Mouse (Mus musculus) kidney, adult 2 months (tissue): ENCODE data around the gene Timm50.

Experiments
- CTCF ChIP-seq: fragments of 200-500 bp; conservative IDR thresholded peaks from 2 replicates; pipeline ENCODE4 v1.5.1; 2011; ENCODE audit warnings: low read depth, mild to moderate bottlenecking, control low read depth, low read length, moderate library complexity, mixed read lengths; ENCODE audit not compliant: insufficient read depth, insufficient read length
- POLR2A ChIP-seq: fragments of 200-500 bp; IDR thresholded peaks from one replicate; pipeline ENCODE4 v1.6.1; 2011; ENCODE audit warnings: low read depth, low read length, control low read depth

GRCm38 (mm10) chr7:28359854-28360253, 48.0 kb upstream of the Timm50 start:
- TF ChIP-seq CTCF (no peak), POLR2A (no peak)
